In the genomic region with DNA sequence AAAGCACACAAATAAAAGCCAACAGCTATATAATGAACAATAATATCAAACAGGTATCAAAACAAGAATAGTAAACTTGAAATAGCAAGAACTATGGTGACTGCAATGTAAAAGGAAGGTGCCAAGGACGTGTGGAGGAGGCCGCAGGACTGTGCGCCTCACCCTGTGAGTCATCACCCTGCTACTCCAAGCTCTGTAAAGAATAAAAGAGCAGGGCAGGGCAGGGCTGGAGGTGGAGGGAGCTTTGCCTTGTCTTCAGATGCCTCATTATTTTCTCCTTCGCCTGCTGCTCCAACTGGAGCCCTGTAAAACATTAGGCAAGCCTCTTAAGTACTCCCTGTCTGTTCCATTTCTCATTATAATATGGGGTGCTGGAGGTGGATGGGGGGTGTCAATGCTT, we compare ENCODE assay signal across 14 mouse cellular contexts.
DNase-seq lines count a peak whose midpoint lies in the region; ATAC-seq and TF ChIP-seq lines count a peak whose summit lies in the region.
"Had no signal": no experiment of that assay in that cellular context is flagged by ENCODE, and none has a peak within 500 bp of the region (broad histone marks: within the 10 kb centered on the region; RNA-seq: fewer than 3 reads in every experiment).

No protein-coding gene starts in this region.

- ATAC-seq in lung, postnatal 0 days = peak; percentile 81
- ATAC-seq in megakaryocyte progenitor cell, adult 5-6 weeks (replicated peaks; ENCODE audit: poor library complexity) = no peak
- no peak for ATAC-seq in forebrain, embryonic 11.5 days (replicated peaks; ENCODE audit: low FRiP score)
- ATAC-seq: liver, embryonic 12.5 days; midbrain, embryonic 15.5 days had no signal

- TF ChIP-seq POLR2A in MEL (IDR thresholded peaks at IDR 0.05; ENCODE audit: control insufficient read depth in 1 of 2, insufficient read depth in 1 of 2, low read depth in 1 of 2, low read length in 2 of 2, poor library complexity in 1 of 2) = no peak
- TF ChIP-seq POLR2A in myocyte (IDR thresholded peaks at IDR 0.05; ENCODE audit: insufficient read length, low read depth) = peak; percentile 9

- TF ChIP-seq EP300 in lung, postnatal 0 days (IDR thresholded peaks at IDR 0.05) = no peak
- TF ChIP-seq EP300 in MEL (IDR thresholded peaks at IDR 0.05; ENCODE audit: low read depth in 1 of 2, low read length in 2 of 2) = no peak

- no peak overlapping the region for H3K27ac ChIP-seq in lung, postnatal 0 days (ENCODE audit: low read length)
- no peak overlapping the region for H3K27ac ChIP-seq in MEL (ENCODE audit: control insufficient read depth, low read depth, low read length)
- no peak overlapping the region for H3K27ac ChIP-seq in forebrain, embryonic 11.5 days (ENCODE audit: low read depth, low read length)
- H3K27ac ChIP-seq: liver, embryonic 12.5 days; midbrain, embryonic 15.5 days; neural tube, embryonic 13.5 days had no signal

- H3K9me3 ChIP-seq in lung, postnatal 0 days (ENCODE audit: low read length) = no peaks in the 10 kb centered on the region
- H3K9me3 ChIP-seq in MEL (replicated peaks; ENCODE audit: insufficient read depth, low read length) = no peaks in the 10 kb centered on the region
- H3K9me3 ChIP-seq in forebrain, embryonic 11.5 days (ENCODE audit: control insufficient read depth, low read length) = no peaks in the 10 kb centered on the region
- H3K9me3 ChIP-seq: liver, embryonic 12.5 days; midbrain, embryonic 15.5 days; neural tube, embryonic 13.5 days had no signal

- H3K36me3 ChIP-seq in lung, postnatal 0 days (ENCODE audit: insufficient read depth, low read length) = no peaks in the 10 kb centered on the region
- H3K36me3 ChIP-seq in MEL (ENCODE audit: control insufficient read depth in 1 of 2, insufficient read depth in 2 of 2, low read length in 2 of 2) (peaks cover 0 to 2% of the 10 kb centered on the region in 2 experiments; a peak in 1 of 4 replicates), myocyte (ENCODE audit: control insufficient read depth, insufficient read depth) (peaks cover 25% of the 10 kb centered on the region)
- no peaks in the 10 kb centered on the region for H3K36me3 ChIP-seq in forebrain, embryonic 11.5 days (ENCODE audit: control insufficient read depth, insufficient read depth, low read length)
- H3K36me3 ChIP-seq: midbrain, embryonic 15.5 days had no signal

- H3K4me2 ChIP-seq in lung, postnatal 0 days (replicated peaks; ENCODE audit: low read depth, low read length) = no peak overlapping the region
- peak overlapping the region; percentile 34 for H3K4me2 ChIP-seq in myocyte (ENCODE audit: low read depth)
- H3K4me2 ChIP-seq in forebrain, embryonic 11.5 days (ENCODE audit: low read depth, low read length, severe bottlenecking) = no peak overlapping the region
- H3K4me2 ChIP-seq: liver, embryonic 12.5 days; midbrain, embryonic 15.5 days; neural tube, embryonic 13.5 days had no signal

- H3K27me3 ChIP-seq in lung, postnatal 0 days (replicated peaks; ENCODE audit: insufficient read depth, low read length) = no peaks in the 10 kb centered on the region
- H3K27me3 ChIP-seq in MEL (ENCODE audit: control insufficient read depth in 1 of 2, insufficient read depth in 2 of 2, low read length in 2 of 2) = no peaks in the 10 kb centered on the region
- no peaks in the 10 kb centered on the region for H3K27me3 ChIP-seq in myocyte (ENCODE audit: control insufficient read depth, insufficient read depth, insufficient read length)
- no peaks in the 10 kb centered on the region for H3K27me3 ChIP-seq in forebrain, embryonic 11.5 days (ENCODE audit: control insufficient read depth, insufficient read depth, low read length)
- H3K27me3 ChIP-seq: liver, embryonic 12.5 days; midbrain, embryonic 15.5 days; neural tube, embryonic 13.5 days had no signal

- TF ChIP-seq RAD21 in MEL (IDR thresholded peaks at IDR 0.05; ENCODE audit: low read depth, low read length) = no peak

- no peak overlapping the region for H3ac ChIP-seq in myocyte (ENCODE audit: control insufficient read depth, insufficient read length)

- peak; percentile 59 for DNase-seq in lung, postnatal 0 days (ENCODE audit: low spot score)
- no peak for DNase-seq in lung, postnatal 10 days
- DNase-seq in MEL (ENCODE audit: low read depth, low spot score) = peak; percentile 19
- peak; percentile 47 for DNase-seq in adrenal gland, postnatal 10 days
- DNase-seq in forebrain, embryonic 11.5 days (ENCODE audit: low spot score) = no peak
- no peak for DNase-seq in retina, embryonic 14.5 days (ENCODE audit: low spot score)
- DNase-seq: kidney, postnatal 36 days; lung, postnatal 4 days; thymus, postnatal 14 days had no signal

- H3K9ac ChIP-seq in lung, postnatal 0 days (replicated peaks; ENCODE audit: low read depth) = no peak overlapping the region
- no peak overlapping the region for H3K9ac ChIP-seq in MEL (ENCODE audit: control insufficient read depth, low read depth, low read length, poor library complexity, severe bottlenecking)
- H3K9ac ChIP-seq in forebrain, embryonic 11.5 days (ENCODE audit: low read length) = no peak overlapping the region
- H3K9ac ChIP-seq: liver, embryonic 12.5 days; midbrain, embryonic 15.5 days; neural tube, embryonic 13.5 days had no signal

- no peak for TF ChIP-seq CTCF in lung, postnatal 0 days (IDR thresholded peaks at IDR 0.05)
- TF ChIP-seq CTCF in MEL (IDR thresholded peaks at IDR 0.05 in 2 of 3, conservative IDR thresholded peaks at IDR 0.05 in 1 of 3; ENCODE audit: control insufficient read depth in 1 of 3, insufficient read depth in 1 of 3, low read depth in 2 of 3, low read length in 3 of 3, poor library complexity in 1 of 3, severe bottlenecking in 1 of 3) = no peak

- whole genome bisulfite sequencing in lung, postnatal 0 days = 68% methylated on average over 4 of the region's 4 CpGs
- WGBS in forebrain, embryonic 11.5 days = 85% methylated on average over 4 of the region's 4 CpGs

- no peaks in the 10 kb centered on the region for H3K4me1 ChIP-seq in lung, postnatal 0 days (ENCODE audit: insufficient read depth, low read depth, low read length)
- H3K4me1 ChIP-seq in MEL (ENCODE audit: control insufficient read depth in 1 of 2, insufficient read depth in 2 of 2, low read length in 2 of 2) = peaks cover 0 to 2% of the 10 kb centered on the region in 2 experiments; a peak in 1 of 4 replicates
- H3K4me1 ChIP-seq in forebrain, embryonic 11.5 days (replicated peaks; ENCODE audit: control insufficient read depth, insufficient read depth, low read length) = no peaks in the 10 kb centered on the region
- H3K4me1 ChIP-seq: liver, embryonic 12.5 days; midbrain, embryonic 15.5 days; neural tube, embryonic 13.5 days had no signal

- no peak overlapping the region for H3K4me3 ChIP-seq in lung, postnatal 0 days (ENCODE audit: low read depth, low read length)
- H3K4me3 ChIP-seq in MEL (ENCODE audit: control insufficient read depth in 1 of 2, insufficient read depth in 1 of 2, low read depth in 2 of 2, low read length in 2 of 2) (no peak overlapping the region), myocyte (no peak overlapping the region)
- no peak overlapping the region for H3K4me3 ChIP-seq in forebrain, embryonic 11.5 days (ENCODE audit: low read depth, low read length)
- H3K4me3 ChIP-seq: liver, embryonic 12.5 days; midbrain, embryonic 15.5 days; neural tube, embryonic 13.5 days had no signal

- H3K79me2 ChIP-seq in MEL (ENCODE audit: control insufficient read depth, insufficient read depth, low read length, poor library complexity) = no peaks in the 10 kb centered on the region
- peaks cover 86% of the 10 kb centered on the region for H3K79me2 ChIP-seq in myocyte (ENCODE audit: control insufficient read depth, insufficient read depth)

TF ChIP-seq in MEL, 35 proteins besides CTCF, POLR2A, EP300 and RAD21:
- TF ChIP-seq GATA1 (IDR thresholded peaks at IDR 0.05; ENCODE audit: low read depth, low read length) (no peak), BHLHE40 (IDR thresholded peaks at IDR 0.05; ENCODE audit: borderline replicate concordance, low read depth, low read length) (no peak), MEF2A (IDR thresholded peaks at IDR 0.05; ENCODE audit: extremely low read depth, insufficient replicate concordance, low read depth, low read length, poor library complexity, severe bottlenecking) (no peak), USF2 (IDR thresholded peaks at IDR 0.05; ENCODE audit: borderline replicate concordance in 1 of 2, insufficient read depth in 1 of 2, low read depth in 1 of 2, low read length in 2 of 2) (no peak)

TF ChIP-seq in myocyte, 11 proteins besides CTCF, POLR2A, EP300 and RAD21:
- TF ChIP-seq REST (IDR thresholded peaks at IDR 0.05; ENCODE audit: insufficient read depth, insufficient read length) (no peak), MYOD1 (IDR thresholded peaks at IDR 0.05; ENCODE audit: control insufficient read depth in 1 of 3, insufficient read length in 2 of 3, low read depth in 2 of 3) (no peak), MYOG (IDR thresholded peaks at IDR 0.05; ENCODE audit: control insufficient read depth in 1 of 3, insufficient read depth in 1 of 3, insufficient read length in 2 of 3, low read depth in 2 of 3) (no peak), SRF (IDR thresholded peaks at IDR 0.05; ENCODE audit: control insufficient read depth, insufficient read length, low read depth) (no peak)

Comparison
In these comparisons a context has a peak if more than half of its experiments do, and no peak if none do; other contexts are left out.
1. DNase-seq: peak in lung, postnatal 0 days (single experiment), MEL (single experiment) and adrenal gland, postnatal 10 days (single experiment); none in lung, postnatal 10 days (single experiment), forebrain, embryonic 11.5 days (single experiment) and retina, embryonic 14.5 days (single experiment).